Mouse (Mus musculus): ENCODE results near the gene Celf5. TPM values are rescaled to one million over a fixed set of nuclear protein-coding genes. Genes with fewer than 3 reads are reported as not detected.

The Celf5 gene
- polyA plus RNA-seq, 1 experiment from 2014 or later, result 0.15 TPM

DNA sequence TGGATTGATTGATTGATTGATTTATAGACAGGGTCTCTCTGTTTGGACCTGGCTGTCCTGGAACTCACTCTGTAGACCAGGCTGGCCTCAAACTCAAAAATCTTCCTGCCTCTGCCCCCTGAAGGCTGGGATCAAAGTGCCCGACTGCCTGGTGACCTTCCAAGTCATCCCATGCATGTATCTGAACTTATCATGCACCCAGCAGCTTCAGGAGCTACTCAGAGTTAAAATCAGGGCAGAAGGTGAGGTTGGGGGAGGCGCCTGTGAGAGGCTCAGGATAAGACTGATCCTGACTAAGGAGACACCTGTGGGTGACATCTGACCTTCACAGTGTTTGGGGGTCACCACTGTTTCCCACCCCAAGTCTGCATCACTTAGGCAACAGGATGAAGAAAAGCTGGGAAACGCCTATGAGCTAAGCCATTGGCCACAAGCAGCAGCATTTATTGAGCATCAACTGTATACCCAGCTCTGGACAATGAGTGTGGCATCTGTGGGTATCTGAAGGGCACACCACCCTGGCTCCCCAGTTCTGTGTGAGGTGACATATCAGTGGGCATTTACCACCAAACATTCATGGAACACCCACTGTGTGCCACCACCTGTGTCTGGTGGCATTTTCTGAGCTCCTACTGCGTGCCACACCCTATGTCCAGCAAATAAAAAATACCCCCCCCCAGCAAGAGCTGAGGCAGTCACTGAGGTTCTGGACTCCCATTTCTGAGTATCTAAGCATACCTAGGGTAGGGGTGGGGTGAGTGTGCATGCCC, 58.8 kb downstream of the Celf5 start:
- 38% methylated on average over 4 of the region's 4 CpGs for WGBS (ENCODE audit: insufficient replicate concordance)
- Histone ChIP-seq H3K9ac (no peak overlapping the region), H3K4me1 (replicated peaks) (peaks cover 47% of the 10 kb centered on the region), H3K4me3 (replicated peaks) (no peak overlapping the region), H3K4me2 (no peak overlapping the region), H3K27ac (peak overlapping the region; percentile 43; the same call in 1 of the 2 replicates), H3K27me3 (peaks cover 76% of the 10 kb centered on the region), H3K9me3 (replicated peaks) (no peaks in the 10 kb centered on the region), H3K36me3 (no peaks in the 10 kb centered on the region)
- DNase-seq, result no peak
- no peak for ATAC-seq (ENCODE audit: low read depth)

DNA sequence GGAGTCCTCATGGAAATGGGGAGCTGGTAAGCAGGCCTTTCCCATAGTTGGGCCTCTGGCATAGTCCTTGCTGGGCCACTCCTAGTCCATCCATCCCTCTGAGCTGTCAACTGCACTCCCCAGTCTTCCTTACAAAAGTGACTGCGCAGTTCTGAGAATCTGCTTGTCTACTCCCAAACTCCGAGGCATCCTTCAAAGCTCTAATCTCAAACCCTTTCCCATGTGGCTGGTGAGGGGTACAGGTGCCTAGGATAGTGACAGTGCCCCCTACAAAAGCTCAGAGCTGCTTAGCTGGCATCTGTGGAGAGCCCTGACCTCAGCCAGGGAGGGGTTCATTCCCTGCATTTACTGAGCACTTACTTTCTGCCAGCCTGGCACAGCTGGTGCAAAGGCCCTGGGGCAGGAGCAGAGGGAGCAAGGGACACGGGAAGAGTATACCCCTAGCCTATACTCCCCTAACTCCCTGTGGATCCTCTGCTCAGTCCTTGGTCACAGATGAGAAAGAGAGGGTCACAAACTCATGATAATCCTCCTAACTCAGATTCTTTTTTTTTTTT, 59.8 kb downstream of the Celf5 start:
- Histone ChIP-seq H3K4me1 (replicated peaks) (peaks cover 56% of the 10 kb centered on the region), H3K27ac (no peak overlapping the region), H3K36me3 (no peaks in the 10 kb centered on the region), H3K27me3 (peaks cover 71% of the 10 kb centered on the region), H3K9me3 (replicated peaks) (no peaks in the 10 kb centered on the region), H3K4me3 (replicated peaks) (no peak overlapping the region), H3K9ac (no peak overlapping the region), H3K4me2 (no peak overlapping the region)
- ATAC-seq (ENCODE audit: low read depth) (no peak), DNase-seq (no peak)
- 66% methylated on average over 3 of the region's 3 CpGs for WGBS (ENCODE audit: insufficient replicate concordance)

DNA sequence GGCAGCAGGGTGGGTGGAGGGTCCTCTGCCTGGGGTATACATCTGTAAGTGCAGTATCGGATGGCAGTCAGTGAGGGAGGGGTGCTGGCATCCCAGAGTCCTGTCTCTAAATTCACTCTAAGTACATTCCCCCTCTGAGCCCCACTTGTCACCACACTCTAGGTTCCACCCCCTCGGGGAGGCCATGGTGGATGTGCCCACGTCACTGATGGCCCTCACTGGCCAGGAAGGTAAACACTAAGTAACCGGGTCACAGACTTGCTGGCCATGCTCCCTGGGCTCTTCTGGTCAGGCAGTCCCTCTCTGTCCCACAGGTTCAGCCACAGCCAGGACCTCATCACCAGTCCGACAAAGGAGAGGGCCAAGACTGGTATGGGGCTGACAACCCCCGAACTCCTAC, 60.3 kb downstream of the Celf5 start:
- Histone ChIP-seq H3K4me3 (replicated peaks) (no peak overlapping the region), H3K4me1 (replicated peaks) (peaks cover 59% of the 10 kb centered on the region), H3K9me3 (replicated peaks) (no peaks in the 10 kb centered on the region), H3K27ac (no peak overlapping the region), H3K4me2 (no peak overlapping the region), H3K9ac (no peak overlapping the region), H3K36me3 (no peaks in the 10 kb centered on the region), H3K27me3 (peaks cover 71% of the 10 kb centered on the region)
- DNase-seq, result no peak
- ATAC-seq (ENCODE audit: low read depth), result no peak
- whole genome bisulfite sequencing (ENCODE audit: insufficient replicate concordance), result 60% methylated on average over 6 of the region's 6 CpGs

DNA sequence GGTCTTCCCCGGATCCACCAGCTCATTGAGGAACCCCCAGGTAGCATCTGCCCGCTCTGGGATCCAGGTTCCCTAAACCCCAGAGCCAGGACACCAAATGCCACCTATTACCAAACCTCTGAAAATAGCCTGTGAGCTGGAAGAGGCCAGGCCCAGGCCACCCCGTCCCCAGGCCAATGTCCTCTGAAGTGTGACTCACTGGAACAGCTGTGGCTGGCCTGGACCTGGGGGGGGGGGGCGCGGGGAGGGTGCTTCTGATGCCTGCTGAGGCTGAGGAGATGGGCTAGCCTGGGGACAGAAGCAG, 60.8 kb downstream of the Celf5 start:
- Histone ChIP-seq H3K9me3 (replicated peaks) (no peaks in the 10 kb centered on the region), H3K9ac (no peak overlapping the region), H3K27ac (no peak overlapping the region), H3K4me2 (no peak overlapping the region), H3K27me3 (peaks cover 70% of the 10 kb centered on the region), H3K4me1 (replicated peaks) (peaks cover 59% of the 10 kb centered on the region), H3K4me3 (replicated peaks) (no peak overlapping the region), H3K36me3 (no peaks in the 10 kb centered on the region)
- DNase-seq (no peak), ATAC-seq (ENCODE audit: low read depth) (no peak)
- WGBS (ENCODE audit: insufficient replicate concordance), result 58% methylated on average over 5 of the region's 5 CpGs

DNA sequence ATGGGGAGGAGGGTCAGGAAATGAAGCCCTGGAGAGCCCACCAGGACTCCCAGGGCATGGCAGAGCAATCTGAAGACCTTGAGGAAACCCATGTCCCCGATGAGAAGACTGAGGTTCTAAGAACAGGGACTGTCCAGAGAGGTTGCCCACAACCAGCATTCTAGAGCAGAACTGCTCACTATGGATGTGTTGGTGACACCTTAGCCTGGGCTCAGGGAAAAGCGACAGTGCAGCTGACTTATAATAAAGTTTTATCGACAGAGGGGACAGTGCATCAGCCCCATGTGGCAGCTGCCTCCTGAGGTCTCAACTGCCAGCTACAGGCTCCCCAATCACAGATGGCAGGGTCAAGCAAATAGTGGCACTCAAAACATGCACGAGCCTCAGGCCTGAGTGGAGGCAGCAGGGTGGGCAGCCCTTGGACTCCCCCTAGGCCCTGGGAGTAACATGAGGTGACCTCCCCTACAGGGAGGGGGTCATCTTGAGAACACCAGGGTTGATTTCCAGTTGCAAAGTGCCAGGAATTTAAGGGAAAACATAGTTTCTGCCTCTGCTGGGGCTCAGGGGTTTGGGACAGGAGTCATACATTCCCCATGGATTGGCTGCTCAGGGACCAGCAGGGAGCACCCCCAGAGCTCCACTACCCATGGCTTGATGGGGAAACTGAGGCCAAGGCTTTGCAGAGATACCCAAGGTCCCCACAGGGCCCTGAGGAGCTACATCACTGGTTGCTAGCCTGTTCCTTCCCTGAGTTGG, 61.3 kb downstream of the Celf5 start:
- no peak overlapping the region for H3K4me3 ChIP-seq (replicated peaks)
- H3K27me3 ChIP-seq, result peaks cover 67% of the 10 kb centered on the region
- ATAC-seq (ENCODE audit: low read depth), result no peak
- H3K4me2 ChIP-seq, result no peak overlapping the region
- no peaks in the 10 kb centered on the region for H3K36me3 ChIP-seq
- no peak overlapping the region for H3K9ac ChIP-seq
- DNase-seq, result no peak
- WGBS (ENCODE audit: insufficient replicate concordance), result 57% methylated on average over 4 of the region's 4 CpGs
- no peaks in the 10 kb centered on the region for H3K9me3 ChIP-seq (replicated peaks)
- peaks cover 59% of the 10 kb centered on the region for H3K4me1 ChIP-seq (replicated peaks)
- no peak overlapping the region for H3K27ac ChIP-seq

DNA sequence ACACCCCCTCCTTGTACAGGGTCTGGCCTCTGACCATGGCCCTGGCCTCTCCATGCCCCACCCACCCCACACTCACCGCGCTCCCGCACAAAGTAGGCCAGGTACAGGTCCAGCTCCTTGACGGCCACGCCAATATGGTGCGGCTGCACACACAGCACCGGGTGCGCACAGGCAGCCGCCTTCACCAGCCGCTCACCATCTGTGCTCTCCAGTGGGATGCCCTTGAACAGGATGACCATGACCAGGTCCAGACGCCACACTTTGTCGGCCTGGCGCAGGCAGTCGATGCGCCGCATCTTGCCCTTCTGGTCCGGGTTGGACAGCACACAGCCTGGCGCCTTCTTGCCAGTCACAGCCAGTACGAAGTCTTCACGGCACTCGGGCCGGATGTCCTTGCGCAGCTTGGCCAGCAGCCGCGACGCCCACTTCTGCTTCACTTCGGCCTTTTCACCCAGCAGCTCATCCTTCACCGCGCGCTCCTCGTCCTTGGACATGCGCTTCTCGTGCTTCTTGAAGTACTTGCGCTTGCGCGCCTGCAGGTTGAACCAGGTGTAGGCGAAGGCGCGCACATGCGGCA, 62.2 kb downstream of the Celf5 start:
- peaks cover 58% of the 10 kb centered on the region for H3K27me3 ChIP-seq

DNA sequence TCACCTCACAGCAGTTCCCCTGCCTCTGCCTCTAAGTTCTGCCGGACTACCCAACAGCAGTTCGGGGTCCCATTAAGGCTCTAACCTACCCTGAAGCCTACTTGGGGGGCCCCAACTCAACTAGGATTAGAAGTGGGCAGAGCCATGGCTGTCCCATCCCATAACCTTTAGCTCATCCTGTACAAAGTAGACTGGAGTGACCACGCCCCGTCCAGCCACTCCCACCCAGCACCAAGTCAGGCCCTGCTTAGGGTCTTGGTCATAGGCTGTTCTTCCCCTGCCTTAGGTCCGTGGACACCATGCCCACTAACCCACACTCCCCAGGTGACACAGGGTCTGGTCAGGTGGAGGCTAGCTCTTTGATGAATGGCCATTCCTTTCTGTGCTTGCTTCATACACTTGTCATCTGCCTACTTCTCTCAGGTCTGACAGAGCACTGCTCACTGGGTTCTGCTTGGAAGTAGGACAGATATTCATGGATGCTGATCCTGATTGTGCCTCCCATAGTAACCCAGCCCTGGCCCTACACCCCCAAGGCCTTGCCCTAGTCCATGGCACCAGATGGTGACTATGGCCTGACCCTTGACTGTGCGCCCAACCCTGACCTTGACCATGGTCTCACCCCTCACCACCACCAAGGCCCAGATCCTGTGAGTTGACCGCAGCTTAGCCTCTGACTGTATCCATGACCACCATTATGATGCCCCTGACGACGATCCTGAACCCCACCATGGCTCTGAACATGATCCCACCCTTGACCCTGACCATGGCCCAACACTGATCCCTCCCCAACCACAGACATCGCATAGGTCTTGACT, 63.2 kb downstream of the Celf5 start:
- H3K27me3 ChIP-seq, result peaks cover 48% of the 10 kb centered on the region
- no peak overlapping the region for H3K4me3 ChIP-seq (replicated peaks)
- WGBS (ENCODE audit: insufficient replicate concordance), result 77% methylated on average over 10 of the region's 10 CpGs
- no peak overlapping the region for H3K4me2 ChIP-seq
- no peaks in the 10 kb centered on the region for H3K36me3 ChIP-seq
- no peak overlapping the region for H3K27ac ChIP-seq
- DNase-seq, result no peak
- H3K9ac ChIP-seq, result no peak overlapping the region
- H3K9me3 ChIP-seq (replicated peaks), result no peaks in the 10 kb centered on the region
- no peak for ATAC-seq (ENCODE audit: low read depth)
- H3K4me1 ChIP-seq (replicated peaks), result peaks cover 58% of the 10 kb centered on the region

More for the DNA sequence above, 62.2 kb downstream of the Celf5 start:
- DNase-seq (no peak), ATAC-seq (ENCODE audit: low read depth) (no peak)
- 81% methylated on average over 40 of the region's 40 CpGs for WGBS (ENCODE audit: insufficient replicate concordance)
- H3K4me2 ChIP-seq, result no peak overlapping the region
- no peaks in the 10 kb centered on the region for H3K36me3 ChIP-seq
- H3K27ac ChIP-seq, result no peak overlapping the region
- no peak overlapping the region for H3K9ac ChIP-seq
- H3K9me3 ChIP-seq (replicated peaks), result no peaks in the 10 kb centered on the region
- peaks cover 59% of the 10 kb centered on the region for H3K4me1 ChIP-seq (replicated peaks)
- no peak overlapping the region for H3K4me3 ChIP-seq (replicated peaks)

DNA sequence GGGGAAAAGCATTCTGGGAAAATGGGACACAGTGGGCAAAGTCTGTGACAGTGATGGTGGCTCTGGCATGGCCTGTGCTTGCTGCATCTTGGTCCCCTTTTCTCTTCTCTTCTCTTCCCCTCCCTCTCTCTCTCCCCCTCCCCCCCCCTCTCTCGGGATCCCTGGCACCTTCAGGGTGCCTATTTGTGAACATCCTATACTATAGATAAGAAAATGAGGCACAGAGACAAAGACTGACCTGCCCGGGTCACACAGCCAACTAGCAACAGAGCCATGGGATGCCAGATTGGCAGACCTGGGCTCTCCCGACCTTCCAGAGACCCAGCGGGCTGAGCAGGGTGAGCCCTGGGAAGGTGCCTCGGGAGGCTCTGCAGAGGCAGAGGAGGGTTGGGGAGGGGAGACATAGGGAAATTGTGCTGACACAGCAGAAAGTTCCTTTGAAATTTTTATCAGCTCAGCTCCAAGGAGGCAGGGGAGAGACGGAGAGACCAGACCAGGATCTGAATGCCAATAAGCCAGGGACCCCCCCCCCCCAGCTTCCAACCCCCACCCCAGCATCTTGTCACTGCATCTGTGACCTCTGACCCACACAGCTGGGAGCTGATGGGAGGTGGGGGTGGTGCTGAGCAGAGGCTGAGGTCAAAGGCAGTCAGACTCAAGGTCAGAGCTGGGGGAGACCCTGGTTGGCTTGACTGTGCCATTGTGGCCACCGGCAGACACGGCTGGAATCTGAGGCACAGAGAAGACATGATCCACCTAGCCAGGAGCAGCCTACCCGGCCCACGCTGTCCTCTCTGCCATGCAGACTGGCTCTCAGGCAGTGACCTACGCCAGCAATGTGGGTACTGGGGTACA, 64.1 kb downstream of the Celf5 start:
- H3K36me3 ChIP-seq, result no peaks in the 10 kb centered on the region
- H3K9me3 ChIP-seq (replicated peaks), result no peaks in the 10 kb centered on the region
- ATAC-seq (ENCODE audit: low read depth) (no peak), DNase-seq (no peak)
- 45% methylated on average over 11 of the region's 11 CpGs for WGBS (ENCODE audit: insufficient replicate concordance)
- peaks cover 65% of the 10 kb centered on the region for H3K4me1 ChIP-seq (replicated peaks)
- H3K27me3 ChIP-seq, result peaks cover 40% of the 10 kb centered on the region
- H3K27ac ChIP-seq, result no peak overlapping the region
- no peak overlapping the region for H3K9ac ChIP-seq
- no peak overlapping the region for H3K4me2 ChIP-seq
- no peak overlapping the region for H3K4me3 ChIP-seq (replicated peaks)

DNA sequence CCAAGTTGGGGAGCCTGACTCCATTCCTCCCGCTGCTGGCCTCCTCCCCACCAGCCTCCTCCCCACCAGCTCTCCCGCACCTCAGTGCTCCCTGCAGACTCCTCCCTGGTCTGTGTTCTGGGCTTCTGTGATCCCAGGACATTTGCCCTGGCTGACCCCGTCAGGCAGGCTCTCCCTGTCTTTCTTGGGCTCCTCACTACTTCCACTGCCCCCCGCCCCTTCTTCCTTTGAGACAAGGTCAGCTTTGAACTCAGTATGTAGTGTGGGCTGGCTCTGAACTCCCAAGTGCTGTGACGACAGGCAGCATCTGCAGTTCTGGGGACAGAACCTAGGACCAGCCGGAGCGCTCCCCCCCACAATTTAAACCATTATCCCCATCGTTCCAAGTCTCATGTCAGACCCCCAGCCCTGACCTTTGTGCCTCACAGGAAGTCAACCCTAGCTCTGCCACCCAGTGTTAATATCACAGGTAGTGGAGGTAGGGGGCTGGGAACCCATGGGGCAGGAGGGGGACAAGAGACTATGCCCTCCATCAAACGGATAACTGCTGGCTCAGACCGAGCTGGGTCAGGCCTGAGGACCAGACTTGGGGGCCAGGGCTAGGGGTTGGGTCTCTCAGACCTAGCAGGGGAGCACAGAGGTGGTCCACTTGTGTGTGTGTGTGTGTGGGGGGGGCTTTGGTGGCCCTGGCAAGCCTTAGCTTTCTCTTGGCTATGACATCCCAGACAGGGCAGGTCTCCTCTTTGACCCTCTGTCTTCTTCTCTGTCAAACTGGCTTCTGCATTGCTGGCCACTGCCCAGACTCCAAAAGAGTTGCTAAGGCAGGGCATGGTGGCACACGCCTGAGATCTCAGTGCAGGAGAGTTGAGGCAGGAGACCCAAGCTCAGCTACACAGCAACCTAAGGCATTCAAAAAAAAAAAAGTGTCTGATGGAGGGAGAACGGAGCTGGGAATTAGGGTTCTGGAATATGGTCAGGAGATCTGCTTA, 65.0 kb downstream of the Celf5 start:
- Histone ChIP-seq H3K4me2 (peak overlapping the region; percentile 64), H3K4me1 (replicated peaks) (peaks cover 74% of the 10 kb centered on the region), H3K4me3 (replicated peaks) (peak overlapping the region; percentile 41), H3K27ac (no peak overlapping the region; the same call in 1 of the 2 replicates), H3K36me3 (no peaks in the 10 kb centered on the region), H3K9ac (peak overlapping the region; percentile 49), H3K9me3 (replicated peaks) (no peaks in the 10 kb centered on the region), H3K27me3 (peaks cover 33% of the 10 kb centered on the region; the same call in 1 of the 2 replicates)
- WGBS (ENCODE audit: insufficient replicate concordance), result 42% methylated on average over 12 of the region's 12 CpGs
- no peak for DNase-seq
- no peak for ATAC-seq (ENCODE audit: low read depth)

Data from liver, embryonic 13.5 days (tissue).